12 mouse cellular contexts compared by ENCODE assay signal in genomic region chr1:37368125-37368524, GRCm38 (mm10).
DNase-seq lines count a peak whose midpoint lies in the region; ATAC-seq and TF ChIP-seq lines count a peak whose summit lies in the region.
"Had no signal": no experiment of that assay in that cellular context is flagged by ENCODE, and none has a peak within 500 bp of the region (broad histone marks: within the 10 kb centered on the region; RNA-seq: fewer than 3 reads in every experiment).

No protein-coding gene starts in this region.

- no peaks in the 10 kb centered on the region for H3K4me1 ChIP-seq in midbrain, postnatal 0 days (ENCODE audit: insufficient read depth, low read length)
- H3K4me1 ChIP-seq: forebrain, embryonic 13.5 days; kidney, embryonic 15.5 days had no signal

- intact Hi-C loops in left cerebral cortex, postnatal 25 days (cut with DNase I), result loop anchor here (2.0 kb wide), 2 partner anchors 15 to 67 kb away; no protein-coding TSS in a partner anchor

- H3K27me3 ChIP-seq in midbrain, postnatal 0 days (ENCODE audit: insufficient read depth, low read length), result no peaks in the 10 kb centered on the region
- H3K27me3 ChIP-seq: forebrain, embryonic 13.5 days; kidney, embryonic 15.5 days; limb, embryonic 12.5 days had no signal

- H3K4me3 ChIP-seq in midbrain, postnatal 0 days (ENCODE audit: low read depth, low read length), result no peak overlapping the region
- H3K4me3 ChIP-seq: forebrain, embryonic 13.5 days; kidney, embryonic 15.5 days; limb, embryonic 12.5 days had no signal

- WGBS in midbrain, postnatal 0 days, result 98% methylated on average over 10 of the region's 10 CpGs

- no peak overlapping the region for H3K27ac ChIP-seq in midbrain, postnatal 0 days (ENCODE audit: low read depth, low read length)
- H3K27ac ChIP-seq: forebrain, embryonic 13.5 days; hindbrain, postnatal 0 days; kidney, embryonic 15.5 days; limb, embryonic 12.5 days had no signal

- H3K9me3 ChIP-seq in midbrain, postnatal 0 days (ENCODE audit: low read length), result no peaks in the 10 kb centered on the region
- H3K9me3 ChIP-seq: forebrain, embryonic 13.5 days; kidney, embryonic 15.5 days; limb, embryonic 12.5 days had no signal

- TF ChIP-seq CTCF in midbrain, postnatal 0 days (IDR thresholded peaks at IDR 0.05), result no peak

- H3K36me3 ChIP-seq in midbrain, postnatal 0 days (ENCODE audit: insufficient read depth, low read length), result peaks cover 78% of the 10 kb centered on the region

- peak; percentile 60 for DNase-seq in cerebellum, adult 11 months
- peak; percentile 54 for DNase-seq in cerebellum, adult 8-10 months
- peak; percentile 77 to 88 for DNase-seq in frontal cortex, postnatal 36 days (ENCODE audit: low spot score in 2 of 2)
- peak; percentile 78 to 93 for DNase-seq in left cerebral cortex, postnatal 25 days (ENCODE audit: low spot score in 2 of 2)
- no peak for DNase-seq in adrenal gland, postnatal 36 days
- no peak for DNase-seq in thymus, postnatal 25 days
- no peak for DNase-seq in midbrain, postnatal 0 days (ENCODE audit: low spot score)

- H3K9ac ChIP-seq in midbrain, postnatal 0 days (replicated peaks; ENCODE audit: low read length, poor library complexity, severe bottlenecking), result no peak overlapping the region
- H3K9ac ChIP-seq: forebrain, embryonic 13.5 days; kidney, embryonic 15.5 days; limb, embryonic 12.5 days had no signal

- no peak overlapping the region for H3K4me2 ChIP-seq in midbrain, postnatal 0 days (ENCODE audit: low read depth, low read length, poor library complexity, severe bottlenecking)
- H3K4me2 ChIP-seq: forebrain, embryonic 13.5 days; kidney, embryonic 15.5 days; limb, embryonic 12.5 days had no signal

- no peak for ATAC-seq in midbrain, postnatal 0 days (ENCODE audit: low FRiP score)
- ATAC-seq: CD4-positive, CD25-positive, alpha-beta regulatory T cell, adult 4 months; forebrain, embryonic 13.5 days; hindbrain, postnatal 0 days had no signal

Comparison
In these comparisons a context has a peak if more than half of its experiments do, and no peak if none do; other contexts are left out.
1. DNase-seq: peak in cerebellum, adult 11 months (single experiment), cerebellum, adult 8-10 months (single experiment), frontal cortex, postnatal 36 days (2 of 2) and left cerebral cortex, postnatal 25 days (2 of 2); none in adrenal gland, postnatal 36 days (0 of 2), thymus, postnatal 25 days (single experiment) and midbrain, postnatal 0 days (single experiment).